Mouse (Mus musculus) kidney, embryonic 14.5 days (tissue): ENCODE measurements around the gene Olfm1. TPM values are rescaled to one million over a fixed set of nuclear protein-coding genes. Genes with fewer than 3 reads are reported as not detected.

Source experiments
- ATAC-seq: fragments of 200-750 bp; cut with Nextera tagmentation; 2 replicates; pipeline ENCODE4 v1.8.0; 2017; ENCODE audit warnings: moderate number of reproducible peaks, mild to moderate bottlenecking, moderate TSS enrichment, moderate library complexity; ENCODE audit not compliant: low FRiP score, low TSS enrichment
- H3K27ac ChIP-seq: fragments of 300-500 bp; sonication (generic); 2 replicates; pipeline ENCODE4 v1.5.1; 2014; ENCODE audit warnings: low read depth, mild to moderate bottlenecking, low read length, moderate library complexity, mixed read lengths
- H3K27me3 ChIP-seq: fragments of 300-500 bp; sonication (generic); 2 replicates; pipeline ENCODE4 v1.6.1; 2014; ENCODE audit warnings: mild to moderate bottlenecking, low read length; ENCODE audit not compliant: control insufficient read depth, insufficient read depth
- H3K36me3 ChIP-seq: fragments of 300-500 bp; sonication (generic); 2 replicates; pipeline ENCODE4 v1.6.1; 2014; ENCODE audit warnings: low read length, mixed read lengths; ENCODE audit not compliant: control insufficient read depth, insufficient read depth
- H3K4me1 ChIP-seq: fragments of 300-500 bp; sonication (generic); 2 replicates; pipeline ENCODE4 v1.6.1; 2014; ENCODE audit warnings: low read length, mixed read lengths; ENCODE audit not compliant: control insufficient read depth, insufficient read depth
- H3K4me2 ChIP-seq: fragments of 300-500 bp; sonication (generic); replicated peaks from 2 replicates; pipeline ENCODE4 v1.6.1; 2014; ENCODE audit warnings: low read depth, mild to moderate bottlenecking, low read length
- H3K4me3 ChIP-seq: fragments of 300-500 bp; sonication (generic); 2 replicates; pipeline ENCODE4 v1.5.1; 2014; ENCODE audit warnings: mild to moderate bottlenecking, low read length
- H3K9ac ChIP-seq: fragments of 300-500 bp; sonication (generic); 2 replicates; pipeline ENCODE4 v1.6.1; 2014; ENCODE audit warnings: low read depth, mild to moderate bottlenecking, low read length, moderate library complexity
- H3K9me3 ChIP-seq: fragments of 300-500 bp; sonication (generic); 2 replicates; pipeline ENCODE4 v1.6.1; 2016; ENCODE audit warnings: low read length; ENCODE audit not compliant: control insufficient read depth
- WGBS: fragments of 180-500 bp; shearing (Covaris S2); extraction: QIAGEN DNeasy Blood & Tissue Kit; methylation state at CpG from one replicate; pipeline ENCODE4 v1.1.7; 2014; 5-methylcytosine and 5-hydroxymethylcytosine counted together
- polyA plus RNA-seq: library from polyadenylated mRNA; unstranded; fragments of >200 nt; fragmentation: Nextera tagmentation; extraction: Ambion mirVana; gene quantifications from 2 replicates; pipeline ENCODE4 v1.2.1, GENCODE M21; 2014

The Olfm1 gene
- polyA plus RNA-seq, 1 experiment from 2014 or later = 16.2 TPM

DNA sequence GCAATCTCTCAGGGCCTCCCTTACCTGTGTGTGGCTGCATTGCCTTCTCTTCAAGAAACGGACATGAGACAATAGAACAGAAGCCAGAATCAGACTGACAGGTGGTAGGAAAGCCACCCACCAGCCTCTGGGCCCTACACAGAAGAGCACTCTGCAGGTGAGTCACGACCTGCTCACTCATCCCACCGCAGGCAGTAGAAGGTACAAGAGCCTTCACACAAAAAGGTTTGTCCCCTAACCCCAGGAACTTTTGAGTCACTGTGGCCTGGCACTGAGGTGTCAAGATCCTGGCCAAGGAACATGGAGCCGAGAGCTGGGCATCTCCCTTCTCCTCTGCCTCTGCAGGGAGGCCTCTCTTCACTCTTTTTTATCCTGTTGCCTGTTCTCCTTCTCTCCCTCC is 42.3 kb downstream of the Olfm1 start:
- H3K4me1 ChIP-seq = no peaks in the 10 kb centered on the region
- H3K27ac ChIP-seq = no peak overlapping the region
- peaks cover under 1% of the 10 kb centered on the region; the same call in 1 of the 2 replicates for H3K36me3 ChIP-seq
- WGBS = 82% methylated on average over 4 of the region's 4 CpGs
- ATAC-seq = no peak
- H3K27me3 ChIP-seq = no peaks in the 10 kb centered on the region
- H3K4me3 ChIP-seq = no peak overlapping the region
- H3K9ac ChIP-seq = no peak overlapping the region
- H3K9me3 ChIP-seq = no peaks in the 10 kb centered on the region
- H3K4me2 ChIP-seq = no peak overlapping the region

DNA sequence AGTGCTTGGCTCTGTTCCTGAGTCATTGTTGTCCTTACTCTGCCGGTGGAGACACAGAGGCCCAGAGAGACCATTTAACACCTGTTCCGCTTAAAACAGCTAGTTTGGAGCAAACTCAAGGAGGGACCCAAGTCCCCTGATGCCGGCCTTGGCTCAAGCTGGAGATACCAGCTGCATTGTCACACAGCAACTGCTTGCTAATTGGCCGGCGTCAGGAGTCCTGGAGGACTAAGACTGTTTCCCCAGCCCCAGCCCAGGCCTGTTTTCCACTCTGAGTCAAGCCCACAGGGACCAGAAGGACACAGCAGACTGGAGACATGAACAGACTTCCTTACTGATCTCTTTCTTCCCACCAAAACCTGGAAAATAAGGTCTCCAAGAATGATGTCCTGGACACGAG is 43.7 kb downstream of the Olfm1 start:
- Histone ChIP-seq H3K4me3 (no peak overlapping the region), H3K4me2 (no peak overlapping the region), H3K9me3 (no peaks in the 10 kb centered on the region), H3K27ac (no peak overlapping the region), H3K4me1 (no peaks in the 10 kb centered on the region), H3K36me3 (no peaks in the 10 kb centered on the region), H3K9ac (no peak overlapping the region), H3K27me3 (no peaks in the 10 kb centered on the region)
- ATAC-seq = no peak
- 64% methylated on average over 6 of the region's 6 CpGs for WGBS

DNA sequence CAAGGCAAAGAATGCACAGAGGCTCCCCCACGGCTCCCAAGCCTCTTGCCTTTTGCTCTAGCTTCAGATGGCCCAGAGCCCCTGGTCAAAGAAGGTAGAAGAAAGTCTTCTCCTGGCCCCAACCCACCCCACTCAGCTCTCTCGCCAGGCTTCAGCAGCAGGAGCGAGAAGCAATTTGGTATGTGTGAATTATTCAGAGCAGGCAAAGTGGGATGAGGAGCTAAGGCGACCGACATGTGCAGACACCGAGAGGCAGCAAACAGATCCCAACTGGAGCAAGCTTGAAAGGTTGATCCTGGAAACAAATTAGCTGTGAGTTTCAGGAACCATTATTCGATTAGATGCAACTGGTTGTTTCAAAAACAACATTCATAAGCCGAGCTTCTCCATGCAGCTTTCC is 46.8 kb downstream of the Olfm1 start:
- H3K36me3 ChIP-seq = no peaks in the 10 kb centered on the region
- no peaks in the 10 kb centered on the region for H3K27me3 ChIP-seq
- H3K27ac ChIP-seq = no peak overlapping the region
- WGBS = 72% methylated on average over 8 of the region's 8 CpGs
- H3K4me1 ChIP-seq = peaks cover 8% of the 10 kb centered on the region; the same call in 1 of the 2 replicates
- no peak for ATAC-seq
- no peak overlapping the region for H3K4me2 ChIP-seq
- H3K9me3 ChIP-seq = no peaks in the 10 kb centered on the region
- no peak overlapping the region for H3K4me3 ChIP-seq
- no peak overlapping the region for H3K9ac ChIP-seq

DNA sequence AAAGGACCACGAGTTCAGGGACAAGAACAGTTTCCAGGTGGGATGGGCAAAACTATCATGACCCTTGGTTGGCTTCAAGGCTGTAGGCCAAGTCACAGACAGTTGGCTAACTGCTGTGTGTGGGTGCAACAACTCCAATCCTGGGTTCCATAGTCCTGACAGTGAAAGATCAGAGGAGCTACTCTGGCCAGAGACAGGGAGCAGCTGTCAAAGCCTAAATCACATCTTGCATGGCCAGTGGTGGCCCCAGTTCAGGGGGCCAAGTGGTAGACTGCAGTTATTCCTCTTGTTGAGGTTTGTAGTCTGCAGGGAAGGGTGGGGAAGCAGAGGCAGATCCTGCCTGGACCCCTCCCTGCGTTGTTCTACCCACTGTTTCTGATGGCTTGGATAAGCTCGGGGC is 48.1 kb downstream of the Olfm1 start:
- ATAC-seq = no peak
- H3K36me3 ChIP-seq = no peaks in the 10 kb centered on the region
- no peaks in the 10 kb centered on the region for H3K27me3 ChIP-seq
- H3K9ac ChIP-seq = no peak overlapping the region
- H3K9me3 ChIP-seq = no peaks in the 10 kb centered on the region
- H3K4me1 ChIP-seq = peaks cover 10% of the 10 kb centered on the region; the same call in 1 of the 2 replicates
- no peak overlapping the region for H3K4me3 ChIP-seq
- WGBS = 86% methylated on average over 3 of the region's 3 CpGs
- H3K27ac ChIP-seq = no peak overlapping the region
- H3K4me2 ChIP-seq = no peak overlapping the region

DNA sequence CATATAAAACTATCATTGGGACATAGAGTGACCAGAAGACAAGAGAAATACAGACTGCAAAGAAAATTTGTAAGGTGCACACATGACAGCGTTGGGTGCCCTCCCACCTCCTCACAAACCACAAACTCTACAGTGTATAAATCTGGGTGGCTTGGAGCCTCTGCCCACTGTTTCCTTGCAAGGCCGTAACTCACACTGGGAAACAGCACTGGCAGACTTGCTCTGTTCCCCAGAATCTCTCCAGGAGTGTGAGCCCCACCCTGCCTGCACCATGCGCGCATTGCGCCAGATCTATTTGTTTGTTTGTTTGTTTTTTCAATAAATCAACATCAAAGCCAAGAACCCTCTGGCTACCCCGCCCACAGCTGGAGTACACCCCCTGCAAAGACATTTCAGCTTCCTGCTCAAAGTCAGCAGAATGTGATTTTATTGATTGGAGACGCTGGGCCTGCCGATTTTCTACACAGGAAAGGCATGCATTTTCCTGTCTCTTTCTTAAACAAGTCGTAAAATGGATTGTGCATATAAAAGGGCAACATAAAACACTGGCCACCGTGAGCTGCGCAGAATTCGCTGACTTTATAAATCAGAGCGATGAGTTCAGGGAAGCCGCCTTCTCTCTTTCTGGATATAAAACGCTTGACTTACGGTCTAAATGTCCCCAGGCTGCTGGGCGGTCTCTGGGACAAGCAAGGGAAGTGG is 48.9 kb downstream of the Olfm1 start:
- Histone ChIP-seq H3K27ac (peak overlapping the region; percentile 32; the same call in 1 of the 2 replicates), H3K9me3 (no peaks in the 10 kb centered on the region), H3K27me3 (no peaks in the 10 kb centered on the region; the same call in 1 of the 2 replicates), H3K4me3 (no peak overlapping the region), H3K36me3 (no peaks in the 10 kb centered on the region), H3K4me2 (no peak overlapping the region), H3K4me1 (peaks cover 10% of the 10 kb centered on the region; the same call in 1 of the 2 replicates), H3K9ac (no peak overlapping the region)
- peak; percentile 53; the same call in 1 of the 2 replicates for ATAC-seq
- 28% methylated on average over 17 of the region's 17 CpGs for WGBS

DNA sequence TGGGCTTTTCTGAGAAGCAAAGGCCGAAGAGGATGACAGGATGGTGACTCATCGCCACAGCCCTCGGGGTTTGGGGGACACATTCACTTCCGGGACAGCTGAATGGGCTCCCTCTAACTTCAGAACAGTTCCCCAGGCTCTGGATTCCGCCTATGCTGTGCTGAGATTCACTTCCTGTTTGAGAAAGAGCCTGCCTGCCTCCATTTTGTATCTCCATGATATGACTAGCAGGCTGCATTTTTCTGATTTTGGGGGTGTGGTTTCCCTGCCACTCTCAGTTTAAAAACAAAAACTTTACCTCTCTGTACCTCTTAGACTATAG is 49.4 kb downstream of the Olfm1 start:
- ATAC-seq = no peak
- Histone ChIP-seq H3K36me3 (no peaks in the 10 kb centered on the region), H3K9ac (no peak overlapping the region), H3K4me1 (peaks cover 10% of the 10 kb centered on the region; the same call in 1 of the 2 replicates), H3K9me3 (no peaks in the 10 kb centered on the region), H3K4me3 (no peak overlapping the region), H3K27ac (peak overlapping the region; percentile 32; the same call in 1 of the 2 replicates), H3K27me3 (no peaks in the 10 kb centered on the region; the same call in 1 of the 2 replicates), H3K4me2 (no peak overlapping the region)
- 32% methylated on average over 5 of the region's 5 CpGs for WGBS

DNA sequence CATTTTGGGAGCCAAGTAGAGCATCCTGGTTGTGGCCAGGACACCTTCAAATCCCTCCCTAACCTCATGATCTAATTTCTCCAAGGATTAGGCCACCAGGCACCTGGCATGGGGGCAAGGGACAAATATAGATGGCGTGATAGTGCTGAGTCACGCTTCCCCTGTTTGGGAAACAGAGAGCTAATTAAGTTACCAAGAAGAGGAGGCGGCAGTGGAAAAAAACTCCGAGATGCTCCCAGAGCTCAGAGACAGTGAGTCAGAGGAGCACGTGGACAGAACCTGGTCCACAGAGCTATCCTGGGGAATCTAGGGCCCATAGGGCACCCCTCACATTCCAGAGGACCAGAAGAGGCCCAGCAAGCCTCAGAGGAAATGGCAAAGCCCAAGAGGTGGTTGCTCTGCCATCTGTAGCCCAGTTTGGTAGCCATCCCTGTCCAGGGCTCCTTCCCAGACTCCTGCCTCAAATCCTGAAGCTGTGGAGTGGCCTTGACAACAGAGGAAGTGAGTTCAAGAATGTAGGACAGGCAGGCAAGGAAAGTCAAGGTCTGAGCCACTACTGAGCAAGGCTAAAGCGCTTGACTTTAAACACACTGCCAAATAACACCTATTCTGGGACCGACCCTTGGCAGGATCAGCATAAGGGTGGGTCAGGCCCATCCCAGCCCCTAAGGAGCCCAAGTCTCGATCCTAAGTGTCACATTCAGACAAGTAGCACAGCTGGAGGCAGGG is 52.0 kb downstream of the Olfm1 start:
- no peak for ATAC-seq
- H3K36me3 ChIP-seq = no peaks in the 10 kb centered on the region
- H3K4me3 ChIP-seq = no peak overlapping the region
- no peak overlapping the region for H3K4me2 ChIP-seq
- 65% methylated on average over 8 of the region's 8 CpGs for WGBS
- H3K9ac ChIP-seq = no peak overlapping the region
- no peaks in the 10 kb centered on the region; the same call in 1 of the 2 replicates for H3K27me3 ChIP-seq
- H3K27ac ChIP-seq = no peak overlapping the region
- no peaks in the 10 kb centered on the region for H3K9me3 ChIP-seq
- peaks cover 10% of the 10 kb centered on the region; the same call in 1 of the 2 replicates for H3K4me1 ChIP-seq

DNA sequence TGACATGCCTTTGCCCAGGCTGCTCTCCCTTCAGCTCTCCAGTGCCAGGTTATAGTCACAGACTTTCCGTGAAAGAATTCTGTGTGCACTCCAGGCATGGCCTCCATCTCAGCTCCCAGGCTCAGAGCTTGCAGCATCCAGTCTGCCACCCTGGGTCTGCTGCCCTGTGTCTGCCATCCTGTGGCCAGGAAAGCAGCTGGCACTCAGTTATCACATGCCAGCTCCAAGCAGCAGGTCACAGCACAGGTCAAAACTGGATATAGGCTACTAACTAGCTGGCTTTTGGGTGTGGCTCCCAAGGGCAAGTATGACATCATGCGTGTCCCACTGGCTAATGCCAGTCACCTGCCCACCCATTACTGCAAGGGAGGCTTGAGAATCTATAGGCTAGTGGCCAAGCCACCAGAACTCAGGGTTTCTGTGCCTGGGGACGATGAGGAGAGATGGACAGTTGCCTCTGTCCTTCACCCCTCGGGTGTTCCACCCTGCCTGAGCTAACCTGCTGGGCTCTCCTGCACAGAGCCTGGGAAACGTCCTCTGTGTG is 53.4 kb downstream of the Olfm1 start:
- no peaks in the 10 kb centered on the region; the same call in 1 of the 2 replicates for H3K27me3 ChIP-seq
- H3K4me1 ChIP-seq = peaks cover 10% of the 10 kb centered on the region; the same call in 1 of the 2 replicates
- no peak overlapping the region for H3K4me2 ChIP-seq
- no peak overlapping the region for H3K4me3 ChIP-seq
- WGBS = 80% methylated on average over 5 of the region's 5 CpGs
- H3K36me3 ChIP-seq = no peaks in the 10 kb centered on the region
- H3K9ac ChIP-seq = no peak overlapping the region
- H3K27ac ChIP-seq = no peak overlapping the region
- H3K9me3 ChIP-seq = no peaks in the 10 kb centered on the region
- ATAC-seq = no peak

DNA sequence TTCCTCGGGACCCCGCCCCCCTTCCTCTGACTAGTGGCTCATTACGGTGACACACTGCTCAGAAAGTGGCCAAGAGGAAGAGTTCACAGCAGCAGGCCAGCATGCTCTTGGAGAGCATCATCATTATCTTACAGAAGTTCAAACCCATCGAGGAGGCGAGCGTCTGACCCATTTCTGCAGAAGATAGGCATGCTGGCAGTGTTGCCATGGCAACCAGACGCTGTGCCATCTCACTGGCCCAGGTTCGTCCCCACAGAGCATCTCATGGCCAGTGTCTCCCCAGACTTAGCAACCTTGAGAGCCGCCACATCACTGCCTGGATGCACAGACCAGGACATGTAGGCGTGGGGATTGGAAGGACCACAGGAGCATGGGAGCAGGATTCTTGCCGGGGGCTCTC is 54.3 kb downstream of the Olfm1 start:
- H3K4me1 ChIP-seq = peaks cover 5% of the 10 kb centered on the region; the same call in 1 of the 2 replicates
- no peak for ATAC-seq
- H3K27ac ChIP-seq = no peak overlapping the region
- H3K4me3 ChIP-seq = no peak overlapping the region
- H3K4me2 ChIP-seq = no peak overlapping the region
- H3K9me3 ChIP-seq = no peaks in the 10 kb centered on the region
- no peaks in the 10 kb centered on the region for H3K36me3 ChIP-seq
- H3K27me3 ChIP-seq = no peaks in the 10 kb centered on the region; the same call in 1 of the 2 replicates
- H3K9ac ChIP-seq = no peak overlapping the region
- WGBS = 81% methylated on average over 11 of the region's 11 CpGs
